Mouse (Mus musculus) left cerebral cortex, postnatal 25 days (tissue): ENCODE results near the gene Cacna1i. TPM values are rescaled to one million over a fixed set of nuclear protein-coding genes. Genes with fewer than 3 reads are reported as not detected.

Source experiments
- DNase-seq, 2 experiments: peaks; one replicate each; pipeline ENCODE4 v3.0.0; 2022; ENCODE audit warnings: low spot score in 2 of 2, mixed read lengths in 1 of 2
- intact Hi-C: fragments of 180-260 bp; cut with DNase I; formaldehyde crosslinking; loops from one replicate; pipeline ENCODE4 v1.15.1; 2025
- total RNA-seq, 2 experiments: library from RNA; stranded (reverse); gene quantifications; 2 replicates each; pipeline ENCODE4 v1.2.3; 2021

Cacna1i gene
- total RNA-seq, 2 experiments from 2014 or later = 77.1 to 79.3 TPM

DNA sequence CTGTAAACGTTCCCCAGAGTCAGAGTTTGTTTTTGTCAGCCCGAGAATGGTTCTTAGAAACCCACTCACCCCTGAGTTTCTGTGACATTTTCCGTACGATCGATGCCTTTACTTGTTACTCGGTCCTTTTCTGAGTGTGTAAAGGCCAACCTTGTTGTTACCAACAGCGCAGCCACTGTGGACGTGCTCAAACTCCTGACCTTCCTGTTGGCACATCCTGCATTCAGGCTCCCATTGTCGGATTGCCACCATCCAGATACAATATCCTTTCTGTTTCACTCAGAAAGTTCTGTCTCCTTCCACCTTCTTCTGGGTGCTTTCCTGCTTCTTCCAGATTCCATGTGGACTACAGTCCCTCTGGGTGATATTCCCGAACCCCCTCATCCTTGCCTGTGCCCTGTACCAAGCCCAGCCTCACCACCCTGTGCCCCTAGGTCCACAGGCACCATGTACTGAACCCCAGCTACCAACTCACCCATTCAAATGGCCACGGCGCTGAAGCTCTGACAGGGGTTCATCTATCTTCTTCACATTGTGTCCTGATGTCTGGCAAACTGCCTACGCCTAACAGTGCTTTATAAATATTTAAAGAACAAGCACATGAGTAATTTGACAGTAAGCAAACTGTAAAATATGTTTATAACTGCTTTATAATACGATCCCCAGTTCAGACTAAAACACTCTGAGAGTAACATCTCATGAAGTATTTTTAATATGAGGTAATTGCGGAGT is 159.1 kb downstream of the Cacna1i start:
- no peak for DNase-seq
- intact Hi-C loops = no loop called here

Other genes with a start within 250 kb of the Cacna1i start
- gene Syngr1, start 195.9 kb upstream of the Cacna1i start, total RNA-seq = 100 to 1,000 TPM; 463 to 509 TPM
- gene Rpl3, start 195.4 kb upstream of the Cacna1i start, total RNA-seq = 100 to 1,000 TPM; 457 to 461 TPM
- 10 to 100 TPM; 22.3 to 28.6 TPM for gene Tab1, start 154.1 kb upstream of the Cacna1i start, total RNA-seq
- 100 to 1,000 TPM; 119 to 121 TPM for gene Mgat3, start 113.5 kb upstream of the Cacna1i start, total RNA-seq
- gene Mief1, start 53.2 kb upstream of the Cacna1i start, total RNA-seq = 10 to 100 TPM; 32.4 to 35.5 TPM
- gene AC140267.1, start 51.4 kb upstream of the Cacna1i start, total RNA-seq = 1 to 10 TPM; 8.8 to 10.0 TPM
- 100 to 1,000 TPM; 104 to 111 TPM for gene Atf4, start 32.1 kb upstream of the Cacna1i start, total RNA-seq
- gene Rps19bp1, start 22.9 kb upstream of the Cacna1i start, total RNA-seq = 10 to 100 TPM; 38.8 to 41.4 TPM